In the genomic region with DNA sequence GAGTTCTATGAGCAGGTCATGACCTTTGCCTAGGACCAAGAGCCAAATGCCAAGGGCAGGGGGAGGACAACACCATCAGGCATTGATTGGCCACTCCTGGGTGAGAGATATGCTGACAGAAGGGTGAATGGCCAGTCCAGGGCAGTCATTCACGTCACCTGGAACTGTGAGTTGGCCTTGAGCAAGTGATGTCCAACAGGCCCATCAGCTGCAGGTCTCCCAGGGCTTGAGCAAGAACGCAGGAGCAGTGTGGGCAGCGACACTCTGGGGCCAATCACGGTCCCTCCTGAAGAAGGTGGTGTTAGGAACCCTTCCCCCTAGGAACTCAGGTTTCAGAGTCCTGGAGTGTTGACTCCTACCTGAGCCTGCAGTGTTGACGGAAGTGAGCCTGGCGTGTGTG, we compare ENCODE assay signal across 34 mouse cellular contexts. TPM values are rescaled to one million over a fixed set of nuclear protein-coding genes. Genes with fewer than 3 reads are reported as not detected.
A peak's percentile ranks its signal among the peaks of the same experiment; 100 is the strongest.
DNase-seq lines count a peak whose midpoint lies in the region; ATAC-seq and TF ChIP-seq lines count a peak whose summit lies in the region.
"Had no signal": no experiment of that assay in that cellular context is flagged by ENCODE, and none has a peak within 500 bp of the region (broad histone marks: within the 10 kb centered on the region; RNA-seq: fewer than 3 reads in every experiment).

No protein-coding gene starts in this region.

- peak; percentile 30; the same call in 1 of the 2 replicates for ATAC-seq in liver, embryonic 12.5 days
- peak; percentile 85 for ATAC-seq in liver, embryonic 16.5 days (ENCODE audit: low read depth)
- peak; percentile 64 for ATAC-seq in stomach, postnatal 0 days (ENCODE audit: low FRiP score, low TSS enrichment)
- ATAC-seq: CD4-positive, CD25-positive, alpha-beta regulatory T cell, adult 4 months; forebrain, embryonic 13.5 days had no signal

- H3K4me1 ChIP-seq in liver, adult 2 months (ENCODE audit: control insufficient read depth, insufficient read depth, low read length), result peaks cover 35% of the 10 kb centered on the region
- H3K4me1 ChIP-seq in liver, embryonic 12.5 days, result 0 out of 2 replicates have a peak, but pooled peaks cover 4% of the 10 kb centered on the region
- H3K4me1 ChIP-seq in liver, embryonic 16.5 days (ENCODE audit: control insufficient read depth, low read depth, low read length), result peaks cover 7% of the 10 kb centered on the region
- no peaks in the 10 kb centered on the region for H3K4me1 ChIP-seq in stomach, postnatal 0 days (replicated peaks; ENCODE audit: control insufficient read depth, insufficient read depth)
- H3K4me1 ChIP-seq: forebrain, embryonic 13.5 days; hindbrain, embryonic 13.5 days; limb, embryonic 13.5 days; neural tube, embryonic 15.5 days had no signal

- TF ChIP-seq POLR2A in liver, adult 2 months (IDR thresholded peaks at IDR 0.05; ENCODE audit: extremely low read depth, insufficient read depth, low read length), result 0 out of 2 replicates have a peak, but pooled peaks have one; percentile 7

- no peak for TF ChIP-seq CTCF in liver, adult 2 months (IDR thresholded peaks at IDR 0.05; ENCODE audit: low read depth, low read length)
- no peak for TF ChIP-seq CTCF in stomach, postnatal 0 days (IDR thresholded peaks at IDR 0.05; ENCODE audit: low read depth)

- no peaks in the 10 kb centered on the region for H3K9me3 ChIP-seq in liver, embryonic 12.5 days (replicated peaks)
- H3K9me3 ChIP-seq in liver, embryonic 16.5 days (replicated peaks; ENCODE audit: control insufficient read depth, low read length), result no peaks in the 10 kb centered on the region
- H3K9me3 ChIP-seq in stomach, postnatal 0 days (ENCODE audit: control insufficient read depth, low read length), result no peaks in the 10 kb centered on the region
- H3K9me3 ChIP-seq: forebrain, embryonic 13.5 days; hindbrain, embryonic 13.5 days; limb, embryonic 13.5 days; neural tube, embryonic 15.5 days had no signal

- no peak overlapping the region for H3K4me3 ChIP-seq in liver, adult 2 months (ENCODE audit: insufficient read depth, low read depth, low read length)
- no peak overlapping the region for H3K4me3 ChIP-seq in liver, embryonic 12.5 days
- no peak overlapping the region for H3K4me3 ChIP-seq in liver, embryonic 16.5 days (ENCODE audit: low read depth, low read length)
- no peak overlapping the region for H3K4me3 ChIP-seq in stomach, postnatal 0 days (ENCODE audit: low read depth, low read length)
- H3K4me3 ChIP-seq: forebrain, embryonic 13.5 days; hindbrain, embryonic 13.5 days; limb, embryonic 13.5 days; neural tube, embryonic 15.5 days had no signal

- H3K9ac ChIP-seq in liver, adult 2 months (ENCODE audit: low read depth, low read length), result no peak overlapping the region
- no peak overlapping the region for H3K9ac ChIP-seq in liver, embryonic 12.5 days
- no peak overlapping the region for H3K9ac ChIP-seq in liver, embryonic 16.5 days (ENCODE audit: low read depth, low read length)
- H3K9ac ChIP-seq in stomach, postnatal 0 days (ENCODE audit: low read length), result no peak overlapping the region
- H3K9ac ChIP-seq: forebrain, embryonic 13.5 days; hindbrain, embryonic 13.5 days; limb, embryonic 13.5 days; lung, embryonic 14.5 days; neural tube, embryonic 15.5 days had no signal

- no peak for TF ChIP-seq EP300 in stomach, postnatal 0 days (optimal IDR thresholded peaks at IDR 0.05)

- peak; percentile 100 for DNase-seq in liver, adult 2 months (ENCODE audit: extremely low read depth, low read depth, low spot score)
- DNase-seq in liver, result no peak
- DNase-seq in stomach, postnatal 0 days (ENCODE audit: low spot score), result no peak
- DNase-seq in kidney, adult 9 months, result no peak
- no peak for DNase-seq in cerebellum, adult 11 months
- DNase-seq: cerebellum, adult 8-10 months; cerebellum, postnatal 36 days; gastrocnemius, postnatal 25 days; heart, adult 18-20 months; heart, postnatal 4 days; kidney, adult 2 months; kidney, postnatal 4 days; lung, embryonic 14.5 days; lung, postnatal 4 days; midbrain, embryonic 14.5 days; spleen, adult 18-20 months had no signal

- no peak overlapping the region for H3K4me2 ChIP-seq in liver, embryonic 12.5 days
- no peak overlapping the region for H3K4me2 ChIP-seq in liver, embryonic 16.5 days (ENCODE audit: low read depth, low read length)
- H3K4me2 ChIP-seq in stomach, postnatal 0 days (replicated peaks; ENCODE audit: low read depth), result no peak overlapping the region
- H3K4me2 ChIP-seq: forebrain, embryonic 13.5 days; heart, embryonic 11.5 days; hindbrain, embryonic 13.5 days; limb, embryonic 13.5 days; lung, embryonic 14.5 days; neural tube, embryonic 15.5 days had no signal

- H3K36me3 ChIP-seq in liver, adult 2 months (ENCODE audit: control insufficient read depth, insufficient read depth, low read length), result peaks cover 21% of the 10 kb centered on the region; the same call in 1 of the 2 replicates
- no peaks in the 10 kb centered on the region; the same call in 1 of the 2 replicates for H3K36me3 ChIP-seq in liver, embryonic 12.5 days
- no peaks in the 10 kb centered on the region for H3K36me3 ChIP-seq in liver, embryonic 16.5 days (ENCODE audit: control insufficient read depth, insufficient read depth)
- no peaks in the 10 kb centered on the region; the same call in 1 of the 2 replicates for H3K36me3 ChIP-seq in stomach, postnatal 0 days (ENCODE audit: control insufficient read depth, insufficient read depth, low read length)

- no peaks in the 10 kb centered on the region for H3K27me3 ChIP-seq in liver, adult 2 months (ENCODE audit: control insufficient read depth, insufficient read depth, low read length)
- H3K27me3 ChIP-seq in liver, embryonic 12.5 days (replicated peaks), result peaks cover 39% of the 10 kb centered on the region
- H3K27me3 ChIP-seq in liver, embryonic 16.5 days (ENCODE audit: control insufficient read depth, insufficient read depth, low read depth, low read length), result peaks cover 3% of the 10 kb centered on the region
- H3K27me3 ChIP-seq in stomach, postnatal 0 days (ENCODE audit: control insufficient read depth, insufficient read depth, low read length), result no peaks in the 10 kb centered on the region
- H3K27me3 ChIP-seq: neural tube, embryonic 15.5 days had no signal

- WGBS in liver, adult 2 months, result 14% methylated on average over 6 of the region's 6 CpGs
- 57% methylated on average over 6 of the region's 6 CpGs for WGBS in liver, embryonic 12.5 days (ENCODE audit: insufficient replicate concordance)
- WGBS in liver, embryonic 16.5 days (ENCODE audit: insufficient replicate concordance), result 57% methylated on average over 6 of the region's 6 CpGs
- 46% methylated on average over 4 of the region's 6 CpGs for WGBS in stomach, postnatal 0 days

- H3K79me2 ChIP-seq in liver, adult 2 months (ENCODE audit: control insufficient read depth, insufficient read depth, low read length), result no peaks in the 10 kb centered on the region; the same call in 1 of the 2 replicates

- H3K27ac ChIP-seq in liver, adult 2 months (replicated peaks; ENCODE audit: insufficient read depth, low read depth, low read length), result peak overlapping the region; percentile 84
- H3K27ac ChIP-seq in liver, embryonic 12.5 days, result no peak overlapping the region
- no peak overlapping the region for H3K27ac ChIP-seq in liver, embryonic 16.5 days (ENCODE audit: low read length)
- no peak overlapping the region for H3K27ac ChIP-seq in stomach, postnatal 0 days (replicated peaks)
- H3K27ac ChIP-seq: forebrain, embryonic 13.5 days; hindbrain, embryonic 13.5 days; kidney, postnatal 0 days; limb, embryonic 13.5 days; neural tube, embryonic 15.5 days had no signal

RNA-seq across cellular contexts. Expression of a gene that starts 7.6 kb away (rescaled TPM):
- 485 and 986 TPM in 2 replicates for total RNA-seq in liver, adult 2 months (2014; rRNA removed)
- polyA plus RNA-seq in liver, adult 2 months (2012; rRNA removed), result 1,667 and 2,920 TPM in 2 replicates
- polyA plus RNA-seq in liver, embryonic 12.5 days (2016; fragmentation: Nextera tagmentation; extraction: Ambion mirVana), result 1.8 and 2.8 TPM in 2 replicates
- polyA plus RNA-seq in liver, embryonic 16.5 days (2015; fragmentation: Nextera tagmentation; extraction: Ambion mirVana), result 14.8 and 21.4 TPM in 2 replicates
- polyA plus RNA-seq in stomach, postnatal 0 days (2015; fragmentation: Nextera tagmentation; extraction: Ambion mirVana), result 0.53 and 0.64 TPM in 2 replicates

RNA-seq across cellular contexts. Expression of a gene that starts 9.8 kb away (rescaled TPM):
- 20.8 and 21.1 TPM in 2 replicates for total RNA-seq in liver, adult 2 months (2014; rRNA removed)
- polyA plus RNA-seq in liver, adult 2 months (2012; rRNA removed), result 30.2 and 33.1 TPM in 2 replicates
- 24.1 and 25.1 TPM in 2 replicates for polyA plus RNA-seq in liver, embryonic 12.5 days (2016; fragmentation: Nextera tagmentation; extraction: Ambion mirVana)
- polyA plus RNA-seq in liver, embryonic 16.5 days (2015; fragmentation: Nextera tagmentation; extraction: Ambion mirVana), result 28.0 and 30.8 TPM in 2 replicates
- 25.6 and 26.1 TPM in 2 replicates for polyA plus RNA-seq in stomach, postnatal 0 days (2015; fragmentation: Nextera tagmentation; extraction: Ambion mirVana)

RNA-seq across cellular contexts. Expression of a gene that starts 21.8 kb away (rescaled TPM):
- 8.0 and 9.6 TPM in 2 replicates for total RNA-seq in liver, adult 2 months (2014; rRNA removed)
- polyA plus RNA-seq in liver, adult 2 months (2012; rRNA removed), result 21.2 and 23.2 TPM in 2 replicates
- polyA plus RNA-seq in liver, embryonic 12.5 days (2016; fragmentation: Nextera tagmentation; extraction: Ambion mirVana), result 8.7 and 10.1 TPM in 2 replicates
- 5.5 and 7.3 TPM in 2 replicates for polyA plus RNA-seq in liver, embryonic 16.5 days (2015; fragmentation: Nextera tagmentation; extraction: Ambion mirVana)
- polyA plus RNA-seq in stomach, postnatal 0 days (2015; fragmentation: Nextera tagmentation; extraction: Ambion mirVana), result 15.5 and 17.0 TPM in 2 replicates

RNA-seq across cellular contexts. Expression of a gene that starts 23.8 kb away (rescaled TPM):
- total RNA-seq in liver, adult 2 months (2014; rRNA removed), result not detected in 2 replicates
- not detected in 2 replicates for polyA plus RNA-seq in liver, adult 2 months (2012; rRNA removed)
- not detected in 2 replicates for polyA plus RNA-seq in liver, embryonic 12.5 days (2016; fragmentation: Nextera tagmentation; extraction: Ambion mirVana)
- polyA plus RNA-seq in liver, embryonic 16.5 days (2015; fragmentation: Nextera tagmentation; extraction: Ambion mirVana), result 0.05 TPM in 1 of 2 replicates, not detected in the other
- not detected in 2 replicates for polyA plus RNA-seq in stomach, postnatal 0 days (2015; fragmentation: Nextera tagmentation; extraction: Ambion mirVana)
- total RNA-seq: adrenal gland, adult 18-20 months; adrenal gland, postnatal 4 days; heart, adult 18-20 months; heart, postnatal 4 days; layer of hippocampus, adult 8-10 months; layer of hippocampus, postnatal 25 days; left cerebral cortex, adult 8-10 months; left cerebral cortex, postnatal 36 days had no signal
- polyA plus RNA-seq: CD4-positive, CD25-positive, alpha-beta regulatory T cell, adult 4 months; embryonic facial prominence, embryonic 11.5 days; heart, embryonic 11.5 days; heart, postnatal 0 days; kidney, adult 2 months; kidney, postnatal 0 days; lung, embryonic 14.5 days; neural tube, embryonic 15.5 days; testis, adult 2 months had no signal

RNA-seq across cellular contexts. Expression of a gene that starts 30.0 kb away (rescaled TPM):
- total RNA-seq in liver, adult 2 months (2014; rRNA removed), result 1.6 and 1.7 TPM in 2 replicates
- 0.75 and 1.1 TPM in 2 replicates for polyA plus RNA-seq in liver, adult 2 months (2012; rRNA removed)
- 45.2 and 46.5 TPM in 2 replicates for polyA plus RNA-seq in liver, embryonic 12.5 days (2016; fragmentation: Nextera tagmentation; extraction: Ambion mirVana)
- 23.5 and 23.6 TPM in 2 replicates for polyA plus RNA-seq in liver, embryonic 16.5 days (2015; fragmentation: Nextera tagmentation; extraction: Ambion mirVana)
- polyA plus RNA-seq in stomach, postnatal 0 days (2015; fragmentation: Nextera tagmentation; extraction: Ambion mirVana), result 8.9 and 10.5 TPM in 2 replicates

Comparison
In these comparisons a context has a peak if more than half of its experiments do, and no peak if none do; other contexts are left out.
1. RNA of a gene that starts 7.6 kb away (polyA plus RNA-seq): 1,667 to 2,920 TPM in liver, adult 2 months; 14.8 to 21.4 TPM in liver, embryonic 16.5 days, 1.8 to 2.8 TPM in liver, embryonic 12.5 days and 0.53 to 0.64 TPM in stomach, postnatal 0 days; every median in the first group is over 10 times any median in the second.
2. ATAC-seq: peak in every context shown above with its lines; median percentile 85 in liver, embryonic 16.5 days; 64 in stomach, postnatal 0 days; 30 in liver, embryonic 12.5 days.